Mouse (Mus musculus): ENCODE measurements around the gene Aox1. TPM values are rescaled to one million over a fixed set of nuclear protein-coding genes. Genes with fewer than 3 reads are reported as not detected.

Aox1 gene
- polyA plus RNA-seq, 1 experiment from 2014 or later: 0.11 TPM

- H3K9me3 ChIP-seq: no peaks in the 10 kb centered on the region
- 91% methylated on average over 9 of the region's 9 CpGs for WGBS
- DNase-seq (ENCODE audit: low spot score): no peak
- no peaks in the 10 kb centered on the region for H3K27me3 ChIP-seq (replicated peaks; ENCODE audit: low read depth, poor library complexity, severe bottlenecking)
- H3K4me3 ChIP-seq: no peak overlapping the region
- peaks cover 6% of the 10 kb centered on the region; the same call in 1 of the 2 replicates for H3K4me1 ChIP-seq
- no peak overlapping the region for H3K27ac ChIP-seq (replicated peaks)
- H3K36me3 ChIP-seq (replicated peaks): no peaks in the 10 kb centered on the region
Measured at GRCm38 (mm10) chr1:58071006-58071405, 41.3 kb downstream of the Aox1 start.

- no peak for DNase-seq (ENCODE audit: low spot score)
- Histone ChIP-seq H3K4me3 (no peak overlapping the region), H3K9me3 (no peaks in the 10 kb centered on the region), H3K4me1 (peaks cover 6% of the 10 kb centered on the region; the same call in 1 of the 2 replicates), H3K27me3 (replicated peaks; ENCODE audit: low read depth, poor library complexity, severe bottlenecking) (no peaks in the 10 kb centered on the region), H3K36me3 (replicated peaks) (no peaks in the 10 kb centered on the region), H3K27ac (replicated peaks) (no peak overlapping the region)
- 85% methylated on average over 1 of the region's 1 CpGs for WGBS
Measured at GRCm38 (mm10) chr1:58071509-58071908, 41.8 kb downstream of the Aox1 start.

- WGBS: 79% methylated on average over 2 of the region's 2 CpGs
- Histone ChIP-seq H3K4me3 (no peak overlapping the region), H3K9me3 (no peaks in the 10 kb centered on the region), H3K4me1 (peaks cover 6% of the 10 kb centered on the region; the same call in 1 of the 2 replicates), H3K36me3 (replicated peaks) (no peaks in the 10 kb centered on the region), H3K27me3 (replicated peaks; ENCODE audit: low read depth, poor library complexity, severe bottlenecking) (no peaks in the 10 kb centered on the region), H3K27ac (replicated peaks) (no peak overlapping the region)
- no peak for DNase-seq (ENCODE audit: low spot score)
Measured at GRCm38 (mm10) chr1:58072416-58072815, 42.7 kb downstream of the Aox1 start.

- Histone ChIP-seq H3K4me1 (peaks cover 6% of the 10 kb centered on the region; the same call in 1 of the 2 replicates), H3K27me3 (replicated peaks; ENCODE audit: low read depth, poor library complexity, severe bottlenecking) (no peaks in the 10 kb centered on the region), H3K27ac (replicated peaks) (no peak overlapping the region), H3K4me3 (no peak overlapping the region), H3K36me3 (replicated peaks) (no peaks in the 10 kb centered on the region), H3K9me3 (no peaks in the 10 kb centered on the region)
- no peak for DNase-seq (ENCODE audit: low spot score)
- WGBS: 73% methylated on average over 12 of the region's 12 CpGs
Measured at GRCm38 (mm10) chr1:58072991-58073730, 43.4 kb downstream of the Aox1 start.

- 94% methylated on average over 2 of the region's 2 CpGs for WGBS
- H3K27ac ChIP-seq (replicated peaks): no peak overlapping the region
- H3K4me3 ChIP-seq: no peak overlapping the region
- H3K9me3 ChIP-seq: no peaks in the 10 kb centered on the region
- H3K27me3 ChIP-seq (replicated peaks; ENCODE audit: low read depth, poor library complexity, severe bottlenecking): no peaks in the 10 kb centered on the region
- peaks cover 6% of the 10 kb centered on the region; the same call in 1 of the 2 replicates for H3K4me1 ChIP-seq
- H3K36me3 ChIP-seq (replicated peaks): no peaks in the 10 kb centered on the region
- DNase-seq (ENCODE audit: low spot score): no peak
Measured at GRCm38 (mm10) chr1:58074266-58074665, 44.5 kb downstream of the Aox1 start.

GRCm38 (mm10) chr1:58077882-58078281 lies 48.2 kb downstream of the Aox1 start:
- no peak for DNase-seq (ENCODE audit: low spot score)
- no peaks in the 10 kb centered on the region for H3K36me3 ChIP-seq (replicated peaks)
- no peaks in the 10 kb centered on the region for H3K27me3 ChIP-seq (replicated peaks; ENCODE audit: low read depth, poor library complexity, severe bottlenecking)
- no peak overlapping the region for H3K4me3 ChIP-seq
- H3K4me1 ChIP-seq: 0 out of 2 replicates have a peak, but pooled peaks cover under 1% of the 10 kb centered on the region
- H3K27ac ChIP-seq (replicated peaks): no peak overlapping the region
- H3K9me3 ChIP-seq: no peaks in the 10 kb centered on the region

- H3K27me3 ChIP-seq (replicated peaks; ENCODE audit: low read depth, poor library complexity, severe bottlenecking): no peaks in the 10 kb centered on the region
- H3K9me3 ChIP-seq: no peaks in the 10 kb centered on the region
- no peaks in the 10 kb centered on the region for H3K4me1 ChIP-seq
- no peak overlapping the region for H3K27ac ChIP-seq (replicated peaks)
- H3K36me3 ChIP-seq (replicated peaks): no peaks in the 10 kb centered on the region
- 93% methylated on average over 7 of the region's 7 CpGs for WGBS
- DNase-seq (ENCODE audit: low spot score): no peak
- no peak overlapping the region for H3K4me3 ChIP-seq
Measured at GRCm38 (mm10) chr1:58078390-58078789, 48.7 kb downstream of the Aox1 start.

GRCm38 (mm10) chr1:58079689-58080088 lies 50.0 kb downstream of the Aox1 start:
- Histone ChIP-seq H3K27ac (replicated peaks) (no peak overlapping the region), H3K9me3 (no peaks in the 10 kb centered on the region)

GRCm38 (mm10) chr1:58080446-58080845 lies 50.7 kb downstream of the Aox1 start:
- H3K4me1 ChIP-seq: no peaks in the 10 kb centered on the region
- no peak for DNase-seq (ENCODE audit: low spot score)
- no peak overlapping the region for H3K4me3 ChIP-seq
- no peaks in the 10 kb centered on the region for H3K36me3 ChIP-seq (replicated peaks)
- H3K9me3 ChIP-seq: no peaks in the 10 kb centered on the region
- WGBS: 84% methylated on average over 4 of the region's 4 CpGs
- H3K27me3 ChIP-seq (replicated peaks; ENCODE audit: low read depth, poor library complexity, severe bottlenecking): no peaks in the 10 kb centered on the region
- H3K27ac ChIP-seq (replicated peaks): no peak overlapping the region

More at GRCm38 (mm10) chr1:58079689-58080088, 50.0 kb downstream of the Aox1 start:
- no peaks in the 10 kb centered on the region for H3K4me1 ChIP-seq
- no peak for DNase-seq (ENCODE audit: low spot score)
- WGBS: 91% methylated on average over 5 of the region's 5 CpGs
- no peak overlapping the region for H3K4me3 ChIP-seq
- H3K36me3 ChIP-seq (replicated peaks): no peaks in the 10 kb centered on the region
- H3K27me3 ChIP-seq (replicated peaks; ENCODE audit: low read depth, poor library complexity, severe bottlenecking): no peaks in the 10 kb centered on the region

GRCm38 (mm10) chr1:58081356-58081755 lies 51.6 kb downstream of the Aox1 start:
- no peak for DNase-seq (ENCODE audit: low spot score)
- WGBS: 80% methylated on average over 5 of the region's 5 CpGs
- H3K4me1 ChIP-seq: no peaks in the 10 kb centered on the region
- no peak overlapping the region for H3K4me3 ChIP-seq
- no peak overlapping the region for H3K27ac ChIP-seq (replicated peaks)
- H3K36me3 ChIP-seq (replicated peaks): no peaks in the 10 kb centered on the region
- no peaks in the 10 kb centered on the region for H3K27me3 ChIP-seq (replicated peaks; ENCODE audit: low read depth, poor library complexity, severe bottlenecking)
- H3K9me3 ChIP-seq: no peaks in the 10 kb centered on the region

GRCm38 (mm10) chr1:58089316-58089715 lies 59.6 kb downstream of the Aox1 start:
- no peaks in the 10 kb centered on the region for H3K4me1 ChIP-seq
- no peaks in the 10 kb centered on the region for H3K9me3 ChIP-seq
- 66% methylated on average over 5 of the region's 5 CpGs for WGBS
- no peak for DNase-seq (ENCODE audit: low spot score)
- no peaks in the 10 kb centered on the region for H3K36me3 ChIP-seq (replicated peaks)
- H3K27ac ChIP-seq (replicated peaks): no peak overlapping the region
- H3K27me3 ChIP-seq (replicated peaks; ENCODE audit: low read depth, poor library complexity, severe bottlenecking): no peaks in the 10 kb centered on the region
- H3K4me3 ChIP-seq: no peak overlapping the region

- DNase-seq (ENCODE audit: low spot score): no peak
- WGBS: 84% methylated on average over 4 of the region's 4 CpGs
Measured at GRCm38 (mm10) chr1:58090191-58090590, 60.5 kb downstream of the Aox1 start.

GRCm38 (mm10) chr1:58091213-58091612 lies 61.5 kb downstream of the Aox1 start:
- Histone ChIP-seq H3K27ac (replicated peaks) (no peak overlapping the region), H3K9me3 (no peaks in the 10 kb centered on the region), H3K27me3 (replicated peaks; ENCODE audit: low read depth, poor library complexity, severe bottlenecking) (no peaks in the 10 kb centered on the region), H3K36me3 (replicated peaks) (no peaks in the 10 kb centered on the region), H3K4me1 (no peaks in the 10 kb centered on the region), H3K4me3 (no peak overlapping the region)
- no peak for DNase-seq (ENCODE audit: low spot score)
- WGBS: 78% methylated on average over 3 of the region's 3 CpGs

More at GRCm38 (mm10) chr1:58090191-58090590, 60.5 kb downstream of the Aox1 start:
- no peaks in the 10 kb centered on the region for H3K36me3 ChIP-seq (replicated peaks)
- no peaks in the 10 kb centered on the region for H3K27me3 ChIP-seq (replicated peaks; ENCODE audit: low read depth, poor library complexity, severe bottlenecking)
- no peak overlapping the region for H3K27ac ChIP-seq (replicated peaks)
- no peaks in the 10 kb centered on the region for H3K9me3 ChIP-seq
- no peaks in the 10 kb centered on the region for H3K4me1 ChIP-seq
- H3K4me3 ChIP-seq: no peak overlapping the region

All from embryonic facial prominence, embryonic 10.5 days (tissue).